Mouse (Mus musculus) lung, postnatal 0 days (tissue): ENCODE results near the gene Akap9. TPM values are rescaled to one million over a fixed set of nuclear protein-coding genes. Genes with fewer than 3 reads are reported as not detected.
"Not testable (repeated sequence)": the region's sequence is repeated elsewhere in the genome, so short reads cannot be mapped to it uniquely, and the experiment has no call there.

Experiments
- ATAC-seq: fragments of 200-750 bp; cut with Nextera tagmentation; 2 replicates; pipeline ENCODE4 v1.8.0; 2017; ENCODE audit warnings: moderate library complexity
- DNase-seq: peaks from one replicate; pipeline ENCODE4 v3.0.0-alpha.2; 2016; ENCODE audit warnings: low spot score
- H3K27ac ChIP-seq: fragments of 300-500 bp; sonication (generic); 2 replicates; pipeline ENCODE4 v1.5.1; 2014; ENCODE audit warnings: antibody characterized with exemption, mild to moderate bottlenecking, low read length, mixed read lengths
- H3K27me3 ChIP-seq: fragments of 300-500 bp; sonication (generic); replicated peaks from 2 replicates; pipeline ENCODE4 v1.6.1; 2014; ENCODE audit warnings: low read length, mixed read lengths; ENCODE audit not compliant: insufficient read depth
- H3K36me3 ChIP-seq: fragments of 300-500 bp; sonication (generic); 2 replicates; pipeline ENCODE4 v1.6.1; 2014; ENCODE audit warnings: low read length, mixed read lengths; ENCODE audit not compliant: insufficient read depth
- H3K4me1 ChIP-seq: fragments of 300-500 bp; sonication (generic); 2 replicates; pipeline ENCODE4 v1.6.1; 2014; ENCODE audit warnings: antibody characterized with exemption, low read depth, low read length, mixed read lengths; ENCODE audit not compliant: insufficient read depth
- H3K4me2 ChIP-seq: fragments of 300-500 bp; sonication (generic); replicated peaks from 2 replicates; pipeline ENCODE4 v1.6.1; 2014; ENCODE audit warnings: low read depth, mild to moderate bottlenecking, low read length, moderate library complexity, mixed read lengths
- H3K4me3 ChIP-seq: fragments of 300-500 bp; sonication (generic); 2 replicates; pipeline ENCODE4 v1.5.1; 2014; ENCODE audit warnings: low read depth, low read length
- H3K9ac ChIP-seq: fragments of 300-500 bp; sonication (generic); replicated peaks from 2 replicates; pipeline ENCODE4 v1.6.1; 2014; ENCODE audit warnings: low read depth, mild to moderate bottlenecking
- H3K9me3 ChIP-seq: fragments of 300-500 bp; sonication (generic); 2 replicates; pipeline ENCODE4 v1.6.1; 2016; ENCODE audit warnings: low read length, mixed read lengths
- CTCF ChIP-seq: IDR thresholded peaks from 2 replicates; pipeline ENCODE4 v1.5.1; 2016; ENCODE audit warnings: antibody characterized with exemption, mild to moderate bottlenecking
- EP300 ChIP-seq: IDR thresholded peaks from 2 replicates; pipeline ENCODE4 v1.6.1; 2016; ENCODE audit warnings: antibody characterized with exemption, mild to moderate bottlenecking, control low read depth
- WGBS: fragments of 180-500 bp; shearing (Covaris S2); extraction: QIAGEN DNeasy Blood & Tissue Kit; methylation state at CpG from one replicate; pipeline ENCODE4 v1.1.7; 2014; 5-methylcytosine and 5-hydroxymethylcytosine counted together
- polyA plus RNA-seq: library from polyadenylated mRNA; unstranded; fragments of >200 nt; fragmentation: Nextera tagmentation; extraction: Ambion mirVana; gene quantifications from 2 replicates; pipeline ENCODE4 v1.2.1, GENCODE M21; 2015

The Akap9 gene
- polyA plus RNA-seq, 1 experiment from 2014 or later, result 144 TPM

DNA sequence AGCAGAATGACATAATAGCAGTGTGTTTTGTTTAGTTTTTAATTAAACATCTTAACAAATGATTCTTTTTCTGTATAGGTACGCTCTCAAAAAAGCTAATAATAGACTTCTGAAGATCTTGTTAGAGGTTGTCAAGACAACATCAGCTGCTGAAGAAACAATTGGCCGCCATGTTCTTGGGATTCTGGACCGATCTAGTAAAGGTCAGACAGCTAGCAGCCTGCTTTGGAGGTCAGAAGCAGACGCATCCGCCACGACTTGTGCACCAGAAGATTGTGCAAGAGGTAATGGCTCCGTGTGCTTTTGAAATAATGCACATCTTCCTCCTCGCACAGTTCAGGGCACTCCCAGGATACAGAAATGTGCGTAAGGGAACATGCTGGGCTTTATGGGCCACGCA, 80.4 kb downstream of the Akap9 start:
- Histone ChIP-seq H3K9me3 (no peaks in the 10 kb centered on the region), H3K27me3 (no peaks in the 10 kb centered on the region), H3K4me3 (no peak overlapping the region), H3K36me3 (peaks cover 15% of the 10 kb centered on the region), H3K4me2 (no peak overlapping the region), H3K27ac (no peak overlapping the region), H3K9ac (no peak overlapping the region), H3K4me1 (no peaks in the 10 kb centered on the region)
- ATAC-seq (no peak), DNase-seq (no peak)
- no peak for TF ChIP-seq EP300
- no peak for TF ChIP-seq CTCF
- WGBS, result 92% methylated on average over 10 of the region's 10 CpGs

DNA sequence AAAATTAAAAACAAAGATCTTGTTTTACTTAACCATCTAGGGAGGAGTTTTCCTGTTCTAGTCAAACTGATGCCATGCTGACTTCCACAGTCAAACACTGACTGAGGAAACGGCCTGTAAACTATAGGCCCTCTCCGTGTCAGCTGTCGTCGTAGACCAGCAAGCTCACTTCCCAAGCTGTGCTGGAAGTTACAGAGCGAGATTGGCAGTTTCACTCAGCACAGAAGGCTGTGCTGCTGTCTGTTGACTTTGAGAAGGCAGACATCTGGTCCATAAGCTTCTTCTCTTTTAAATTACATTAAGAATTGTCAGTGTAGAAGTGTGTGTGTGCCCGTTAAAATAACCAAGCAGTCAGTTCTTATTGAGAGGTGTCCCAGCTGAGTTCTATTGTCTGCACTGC, 81.7 kb downstream of the Akap9 start:
- WGBS, result 82% methylated on average over 6 of the region's 6 CpGs
- no peak for TF ChIP-seq EP300
- no peak for TF ChIP-seq CTCF
- ATAC-seq, result no peak
- no peak overlapping the region for H3K4me3 ChIP-seq
- no peak overlapping the region for H3K9ac ChIP-seq
- no peak overlapping the region for H3K4me2 ChIP-seq
- no peaks in the 10 kb centered on the region for H3K9me3 ChIP-seq
- H3K4me1 ChIP-seq, result no peaks in the 10 kb centered on the region
- H3K27ac ChIP-seq, result no peak overlapping the region
- no peak for DNase-seq
- peaks cover 16% of the 10 kb centered on the region; the same call in 1 of the 2 replicates for H3K36me3 ChIP-seq
- H3K27me3 ChIP-seq, result no peaks in the 10 kb centered on the region

DNA sequence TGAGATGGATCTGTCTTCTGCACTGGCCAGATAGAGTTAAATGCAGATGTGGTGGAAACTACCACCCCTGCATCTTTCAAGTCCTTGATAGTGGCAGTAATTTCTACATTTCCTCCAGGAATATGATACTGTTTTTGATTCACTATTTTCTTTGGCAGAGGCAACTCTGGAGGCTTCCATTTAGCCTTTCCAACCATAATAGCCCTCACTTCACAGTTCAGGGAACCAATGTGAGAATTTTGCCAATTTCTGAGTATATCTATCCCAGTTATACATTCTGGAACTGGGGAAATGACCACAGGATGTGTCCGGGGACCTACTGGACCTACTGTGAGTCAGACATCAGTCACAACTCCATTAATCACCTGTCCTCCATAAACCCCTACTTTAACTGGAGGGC, 89.8 kb downstream of the Akap9 start:
- not testable (repeated sequence) for H3K4me1 ChIP-seq, ATAC-seq, H3K4me3 ChIP-seq, H3K4me2 ChIP-seq, H3K9me3 ChIP-seq, H3K27ac ChIP-seq, H3K27me3 ChIP-seq, DNase-seq, H3K9ac ChIP-seq
- 91% methylated on average over 1 of the region's 1 CpGs for WGBS
- H3K36me3 ChIP-seq, result peaks cover 16% of the 10 kb centered on the region; the same call in 1 of the 2 replicates

DNA sequence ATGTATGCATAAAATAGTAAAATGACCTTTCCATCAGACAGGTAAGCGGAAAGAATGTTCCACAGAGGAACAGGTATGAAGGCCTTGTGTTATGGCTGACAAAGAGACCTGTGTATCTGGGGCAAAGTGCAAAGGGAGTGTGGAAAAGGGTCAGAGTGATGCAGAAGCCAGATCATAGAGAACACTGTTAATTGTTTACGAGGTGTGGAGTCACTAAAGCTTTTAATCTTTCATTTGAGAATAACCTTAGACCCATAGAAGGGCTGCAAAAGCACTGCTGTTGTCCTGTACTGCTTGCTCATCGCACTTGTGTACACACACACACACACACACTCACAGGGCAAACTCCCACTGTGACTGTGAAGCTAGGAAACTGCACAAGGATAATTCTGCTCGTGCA, 91.5 kb downstream of the Akap9 start:
- no peak overlapping the region for H3K27ac ChIP-seq
- WGBS, result 94% methylated on average over 4 of the region's 4 CpGs
- H3K9me3 ChIP-seq, result no peaks in the 10 kb centered on the region
- H3K4me2 ChIP-seq, result no peak overlapping the region
- TF ChIP-seq CTCF (no peak), EP300 (no peak)
- H3K4me1 ChIP-seq, result no peaks in the 10 kb centered on the region
- H3K9ac ChIP-seq, result no peak overlapping the region
- ATAC-seq (no peak), DNase-seq (no peak)
- H3K27me3 ChIP-seq, result no peaks in the 10 kb centered on the region
- 0 out of 2 replicates have a peak, but pooled peaks cover 7% of the 10 kb centered on the region for H3K36me3 ChIP-seq
- no peak overlapping the region for H3K4me3 ChIP-seq

DNA sequence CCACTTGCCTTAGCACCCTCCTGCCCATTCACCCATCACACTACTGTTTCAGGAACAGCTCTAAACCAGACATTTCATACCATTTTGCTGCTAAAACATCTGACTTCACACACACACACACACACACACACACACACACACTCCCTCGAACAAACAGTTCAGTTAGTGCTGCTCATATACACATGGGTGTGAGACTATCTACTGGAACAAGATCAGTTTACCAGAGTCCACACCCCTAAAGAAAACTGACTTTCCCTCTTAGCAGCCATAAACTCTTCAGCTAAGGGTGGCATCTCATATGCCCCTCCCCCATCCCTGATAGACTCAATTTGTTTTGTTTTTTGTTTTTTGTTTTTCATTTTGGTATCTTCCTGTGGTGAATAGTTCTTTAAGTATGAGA, 92.2 kb downstream of the Akap9 start:
- H3K9me3 ChIP-seq, result no peaks in the 10 kb centered on the region
- H3K27me3 ChIP-seq, result no peaks in the 10 kb centered on the region
- 0 out of 2 replicates have a peak, but pooled peaks cover 7% of the 10 kb centered on the region for H3K36me3 ChIP-seq
- H3K4me1 ChIP-seq, result no peaks in the 10 kb centered on the region
- no peak overlapping the region for H3K27ac ChIP-seq
- 96% methylated on average over 1 of the region's 1 CpGs for WGBS
- no peak overlapping the region for H3K9ac ChIP-seq
- no peak for DNase-seq
- TF ChIP-seq CTCF, result no peak
- no peak for TF ChIP-seq EP300
- ATAC-seq, result no peak
- no peak overlapping the region for H3K4me2 ChIP-seq
- no peak overlapping the region for H3K4me3 ChIP-seq

DNA sequence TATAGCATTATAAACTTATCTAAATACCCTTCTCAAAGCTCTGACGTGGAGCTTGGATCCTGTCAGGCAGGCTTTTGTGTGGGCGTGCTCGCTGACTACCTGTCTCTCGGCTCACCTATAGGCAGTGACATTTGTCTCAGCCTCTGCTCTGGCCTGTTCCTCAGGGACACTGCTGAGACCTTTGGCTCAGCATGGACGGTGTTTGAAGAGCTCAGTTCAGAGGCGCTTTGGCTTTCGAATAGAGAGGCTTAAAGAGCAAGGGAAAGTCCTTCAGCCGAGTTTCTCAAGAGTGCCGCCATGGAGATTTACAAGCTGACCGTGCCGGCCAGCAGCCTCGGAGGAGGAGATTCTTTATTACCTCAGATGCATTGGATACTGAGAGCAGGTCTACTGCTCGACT, 95.3 kb downstream of the Akap9 start:
- 0 out of 2 replicates have a peak, but pooled peaks cover 7% of the 10 kb centered on the region for H3K36me3 ChIP-seq
- no peak overlapping the region for H3K9ac ChIP-seq
- H3K9me3 ChIP-seq, result no peaks in the 10 kb centered on the region
- peak; percentile 21 for DNase-seq
- no peak overlapping the region for H3K4me3 ChIP-seq
- no peaks in the 10 kb centered on the region for H3K27me3 ChIP-seq
- H3K4me2 ChIP-seq, result no peak overlapping the region
- peak; percentile 44; the same call in 1 of the 2 replicates for ATAC-seq
- H3K27ac ChIP-seq, result no peak overlapping the region
- 43% methylated on average over 13 of the region's 13 CpGs for WGBS
- no peak for TF ChIP-seq EP300
- no peak for TF ChIP-seq CTCF
- H3K4me1 ChIP-seq, result no peaks in the 10 kb centered on the region
